Mouse (Mus musculus) MEL (cell line): Measurements from ENCODE around the gene Cd59a. TPM values are rescaled to one million over a fixed set of nuclear protein-coding genes. Genes with fewer than 3 reads are reported as not detected.

Source experiments
- DNase-seq: peaks from one replicate; pipeline ENCODE4 v3.0.0; 2011; ENCODE audit warnings: low read depth, low spot score
- H3K27ac ChIP-seq: 2 replicates; pipeline ENCODE4 v1.5.1; 2012; ENCODE audit warnings: low read depth, mild to moderate bottlenecking, control low read depth, low read length, moderate library complexity; ENCODE audit not compliant: control insufficient read depth
- H3K27me3 ChIP-seq, 2 experiments: fragments of 150-350 bp in 1 of 2; sonication (generic) in 1 of 2; 2 replicates each; pipeline ENCODE4 v1.6.1; 2012; ENCODE audit warnings: low read length in 2 of 2, mild to moderate bottlenecking in 2 of 2, improper control_type of control experiment in 1 of 2, moderate library complexity in 1 of 2; ENCODE audit not compliant: insufficient read depth in 2 of 2, control insufficient read depth in 1 of 2
- H3K36me3 ChIP-seq, 2 experiments: 2 replicates each; pipeline ENCODE4 v1.6.1; 2012 to 2014; ENCODE audit warnings: low read length in 2 of 2, improper control_type of control experiment in 1 of 2, inconsistent platforms in 1 of 2, mild to moderate bottlenecking in 1 of 2; ENCODE audit not compliant: insufficient read depth in 2 of 2, control insufficient read depth in 1 of 2
- H3K4me1 ChIP-seq, 2 experiments: fragments of 150-350 bp in 1 of 2; sonication (generic) in 1 of 2; 2 replicates each; pipeline ENCODE4 v1.6.1; 2012; ENCODE audit warnings: low read length in 2 of 2, improper control_type of control experiment in 1 of 2, mild to moderate bottlenecking in 1 of 2; ENCODE audit not compliant: insufficient read depth in 2 of 2, control insufficient read depth in 1 of 2
- H3K4me3 ChIP-seq, 2 experiments: fragments of 150-350 bp in 1 of 2; sonication (generic) in 1 of 2; 2 replicates each; pipeline ENCODE4 v1.5.1; 2012; ENCODE audit warnings: low read depth in 2 of 2, low read length in 2 of 2, mild to moderate bottlenecking in 2 of 2, moderate library complexity in 2 of 2, control low read depth in 1 of 2, improper control_type of control experiment in 1 of 2; ENCODE audit not compliant: control insufficient read depth in 1 of 2, insufficient read depth in 1 of 2
- H3K79me2 ChIP-seq: 2 replicates; pipeline ENCODE4 v1.6.1; 2012; ENCODE audit warnings: mild to moderate bottlenecking, low read length, moderate library complexity; ENCODE audit not compliant: control insufficient read depth, poor library complexity, insufficient read depth
- H3K9ac ChIP-seq: 2 replicates; pipeline ENCODE4 v1.6.1; 2012; ENCODE audit warnings: low read depth, mild to moderate bottlenecking, control low read depth, low read length, moderate library complexity; ENCODE audit not compliant: control insufficient read depth, poor library complexity, severe bottlenecking
- H3K9me3 ChIP-seq: fragments of 150-350 bp; sonication (generic); replicated peaks from 2 replicates; pipeline ENCODE4 v1.6.1; 2012; ENCODE audit warnings: mild to moderate bottlenecking, low read length, improper control_type of control experiment, moderate library complexity; ENCODE audit not compliant: insufficient read depth
- BHLHE40 ChIP-seq: IDR thresholded peaks from 2 replicates; pipeline ENCODE4 v1.6.1; 2012; ENCODE audit warnings: low read depth, mild to moderate bottlenecking, inconsistent platforms, low read length, improper control_type of control experiment, borderline replicate concordance
- CHD2 ChIP-seq: IDR thresholded peaks from 2 replicates; pipeline ENCODE4 v1.6.1; 2011; ENCODE audit warnings: low read length, improper control_type of control experiment
- CTCF ChIP-seq, 3 experiments: IDR thresholded peaks in 2 of 3; conservative IDR thresholded peaks in 1 of 3; 2 replicates each; pipeline ENCODE4 v1.5.1; 2011 to 2012; ENCODE audit warnings: low read length in 3 of 3, low read depth in 2 of 3, mild to moderate bottlenecking in 2 of 3, improper control_type of control experiment in 1 of 3, inconsistent platforms in 1 of 3, mixed read lengths in 1 of 3, moderate library complexity in 1 of 3; ENCODE audit not compliant: control insufficient read depth in 1 of 3, insufficient read depth in 1 of 3, poor library complexity in 1 of 3, severe bottlenecking in 1 of 3
- E2F4 ChIP-seq: IDR thresholded peaks from 2 replicates; pipeline ENCODE4 v1.6.1; 2011; ENCODE audit warnings: low read depth, low read length, improper control_type of control experiment, borderline replicate concordance
- ELF1 ChIP-seq: IDR thresholded peaks from 2 replicates; pipeline ENCODE4 v1.6.1; 2014; ENCODE audit warnings: low read depth, mild to moderate bottlenecking, inconsistent platforms, low read length, improper control_type of control experiment, moderate library complexity
- GABPA ChIP-seq: IDR thresholded peaks from 2 replicates; pipeline ENCODE4 v1.6.1; 2012; ENCODE audit warnings: low read depth, mild to moderate bottlenecking, inconsistent platforms, low read length, improper control_type of control experiment, moderate library complexity
- GATA1 ChIP-seq: IDR thresholded peaks from 2 replicates; pipeline ENCODE4 v1.6.1; 2011; ENCODE audit warnings: low read depth, low read length, improper control_type of control experiment
- HCFC1 ChIP-seq: IDR thresholded peaks from 2 replicates; pipeline ENCODE4 v1.6.1; 2012; ENCODE audit warnings: low read depth, mild to moderate bottlenecking, inconsistent platforms, low read length, improper control_type of control experiment, moderate library complexity
- MAZ ChIP-seq: IDR thresholded peaks from 2 replicates; pipeline ENCODE4 v1.6.1; 2012; ENCODE audit warnings: low read depth, mild to moderate bottlenecking, inconsistent platforms, low read length, improper control_type of control experiment
- MEF2A ChIP-seq: IDR thresholded peaks from 2 replicates; pipeline ENCODE4 v1.6.1; 2014; ENCODE audit warnings: low read depth, mild to moderate bottlenecking, inconsistent platforms, low read length, improper control_type of control experiment; ENCODE audit not compliant: poor library complexity, insufficient replicate concordance, severe bottlenecking; ENCODE audit errors: extremely low read depth
- MXI1 ChIP-seq: IDR thresholded peaks from 2 replicates; pipeline ENCODE4 v1.6.1; 2011; ENCODE audit warnings: mild to moderate bottlenecking, low read depth, low read length, improper control_type of control experiment
- MYB ChIP-seq: IDR thresholded peaks from 2 replicates; pipeline ENCODE4 v1.6.1; 2011; ENCODE audit warnings: mild to moderate bottlenecking, low read depth, low read length, improper control_type of control experiment
- NRF1 ChIP-seq: IDR thresholded peaks from 2 replicates; pipeline ENCODE4 v1.6.1; 2014; ENCODE audit warnings: low read depth, mild to moderate bottlenecking, inconsistent platforms, low read length, improper control_type of control experiment, moderate library complexity; ENCODE audit not compliant: poor library complexity, insufficient read depth, severe bottlenecking
- POLR2A ChIP-seq, 2 experiments: IDR thresholded peaks; 2 replicates each; pipeline ENCODE4 v1.6.1; 2011 to 2012; ENCODE audit warnings: low read length in 2 of 2, mild to moderate bottlenecking in 2 of 2, control low read depth in 1 of 2, improper control_type of control experiment in 1 of 2, low read depth in 1 of 2, moderate library complexity in 1 of 2; ENCODE audit not compliant: control insufficient read depth in 1 of 2, insufficient read depth in 1 of 2, poor library complexity in 1 of 2
- POLR2AphosphoS2 ChIP-seq: IDR thresholded peaks from 2 replicates; pipeline ENCODE4 v1.6.1; 2011; ENCODE audit warnings: low read length, improper control_type of control experiment
- SMC3 ChIP-seq: IDR thresholded peaks from 2 replicates; pipeline ENCODE4 v1.6.1; 2011; ENCODE audit warnings: low read depth, low read length, improper control_type of control experiment
- TAL1 ChIP-seq: IDR thresholded peaks from 2 replicates; pipeline ENCODE4 v1.6.1; 2012; ENCODE audit warnings: mild to moderate bottlenecking, inconsistent platforms, low read length, moderate library complexity, mixed read lengths
- TBP ChIP-seq: IDR thresholded peaks from 2 replicates; pipeline ENCODE4 v1.8.0; 2011; ENCODE audit warnings: low read depth, low read length, improper control_type of control experiment
- UBTF ChIP-seq: IDR thresholded peaks from 2 replicates; pipeline ENCODE4 v1.6.1; 2012; ENCODE audit warnings: low read depth, mild to moderate bottlenecking, inconsistent platforms, low read length, improper control_type of control experiment, moderate library complexity, borderline replicate concordance; ENCODE audit not compliant: insufficient read depth
- USF1 ChIP-seq: IDR thresholded peaks from 2 replicates; pipeline ENCODE4 v1.6.1; 2014; ENCODE audit warnings: low read depth, mild to moderate bottlenecking, inconsistent platforms, low read length, improper control_type of control experiment, moderate library complexity
- ZKSCAN1 ChIP-seq: IDR thresholded peaks from 2 replicates; pipeline ENCODE4 v1.6.1; 2012; ENCODE audit warnings: low read depth, mild to moderate bottlenecking, inconsistent platforms, low read length, improper control_type of control experiment, moderate library complexity
- ZMIZ1 ChIP-seq: IDR thresholded peaks from 2 replicates; pipeline ENCODE4 v1.6.1; 2012; ENCODE audit warnings: low read depth, mild to moderate bottlenecking, inconsistent platforms, low read length, improper control_type of control experiment, moderate library complexity
- ZNF384 ChIP-seq: IDR thresholded peaks from 2 replicates; pipeline ENCODE4 v1.6.1; 2012; ENCODE audit warnings: low read depth, mild to moderate bottlenecking, inconsistent platforms, low read length, improper control_type of control experiment
- polyA plus RNA-seq, 2 experiments: library from polyadenylated mRNA; stranded (reverse) in 1 of 2; unstranded in 1 of 2; fragments of >175 nt in 1 of 2; fragments of >200 nt in 1 of 2; gene quantifications; 2 replicates each; pipeline versions ENCODE4 v1.2.1 to v1.2.4; 2012; ENCODE audit warnings: low replicate concordance in 2 of 2, low read depth in 1 of 2; ENCODE audit not compliant: insufficient read length in 2 of 2, insufficient read depth in 1 of 2, missing spikeins in 1 of 2
- total RNA-seq: library from RNA; depleted of rRNA; stranded (reverse); fragments of 300-350 nt; gene quantifications from 2 replicates; pipeline ENCODE4 v1.2.3, GENCODE M21; 2012

Gene Cd59a
- total and polyA plus RNA-seq, 3 experiments, result 0.08 to 0.96 TPM; not detected in 1

DNA sequence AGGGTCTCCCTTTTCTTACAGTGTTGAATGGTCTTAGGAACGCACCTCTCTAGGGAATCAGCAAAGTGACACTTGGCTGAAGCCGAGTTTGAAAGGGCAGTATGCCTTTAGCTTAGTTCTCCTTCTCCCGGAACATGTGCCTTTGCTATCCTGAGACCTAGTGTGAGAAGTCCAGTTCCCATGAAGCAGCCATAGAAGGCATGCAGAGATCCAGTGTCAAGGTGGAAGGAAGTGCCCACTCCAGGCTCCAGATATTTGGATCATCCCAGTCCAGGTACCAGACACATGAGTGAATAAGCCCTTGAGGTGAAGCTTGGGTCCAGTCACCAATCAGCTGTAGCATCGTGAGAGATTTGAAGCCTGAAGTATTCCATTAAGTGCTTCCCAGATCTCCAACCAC is 36.6 kb upstream of the Cd59a start (continued):
- TF ChIP-seq NRF1, result no peak
- TF ChIP-seq MXI1, result no peak

DNA sequence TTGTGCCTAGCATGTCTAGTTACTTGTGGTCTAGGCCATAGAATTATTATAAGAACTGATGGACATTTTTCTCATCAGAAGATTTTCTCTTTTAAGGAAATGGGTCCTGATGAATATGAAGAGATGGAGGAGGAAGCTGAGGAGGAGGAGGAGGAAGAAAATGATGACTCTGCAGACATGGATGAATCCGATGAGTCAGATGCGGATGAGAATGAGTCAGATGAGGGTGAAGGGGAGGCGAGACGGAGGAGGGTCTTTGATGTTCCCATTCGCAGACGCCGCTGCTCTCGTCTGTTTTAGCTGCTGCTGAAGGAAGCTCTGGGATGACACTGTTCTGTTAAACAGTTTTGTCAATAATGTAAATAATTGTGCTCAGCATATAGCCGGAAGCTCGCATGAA is 35.8 kb upstream of the Cd59a start:
- no peak overlapping the region for H3K27ac ChIP-seq
- DNase-seq, result no peak
- no peak overlapping the region for H3K4me3 ChIP-seq
- TF ChIP-seq POLR2A (IDR thresholded peaks at IDR 0.05; ENCODE audit: control insufficient read depth in 1 of 2, insufficient read depth in 1 of 2, low read depth in 1 of 2, low read length in 2 of 2, poor library complexity in 1 of 2) (no peak), MEF2A (no peak), HCFC1 (no peak), TBP (no peak), POLR2AphosphoS2 (no peak), GABPA (no peak), ZNF384 (no peak), ZKSCAN1 (no peak), ZMIZ1 (no peak), MAZ (no peak), GATA1 (no peak), TAL1 (no peak)
- TF ChIP-seq, all 39 proteins: peak for 0
- no peaks in the 10 kb centered on the region for H3K9me3 ChIP-seq
- H3K9ac ChIP-seq, result no peak overlapping the region
- H3K27me3 ChIP-seq, result no peaks in the 10 kb centered on the region
- no peaks in the 10 kb centered on the region for H3K79me2 ChIP-seq
- no peaks in the 10 kb centered on the region for H3K4me1 ChIP-seq
- H3K36me3 ChIP-seq, result peaks cover under 1 to 12% of the 10 kb centered on the region in 2 experiments; a peak in 3 of 4 replicates

DNA sequence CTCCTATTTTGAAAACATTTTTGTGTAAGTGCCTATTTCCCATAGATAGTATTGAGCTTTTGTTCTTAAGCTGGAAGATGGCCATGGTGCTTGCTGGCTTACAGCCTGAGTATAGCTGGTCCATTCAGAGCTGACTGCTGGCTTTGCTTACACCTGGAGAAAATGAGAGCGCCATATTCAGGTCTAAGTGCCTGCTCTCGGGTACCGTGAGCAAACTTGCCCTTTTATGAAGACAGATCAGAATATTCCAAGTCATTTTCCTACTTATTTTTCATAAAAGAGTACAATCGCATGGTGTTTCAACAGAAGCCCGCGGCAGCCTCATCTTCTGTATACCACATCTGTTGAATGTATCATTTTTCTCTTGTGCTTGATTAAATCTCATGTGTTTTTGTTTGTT is 34.6 kb upstream of the Cd59a start:
- TF ChIP-seq CTCF (IDR thresholded peaks at IDR 0.05 in 2 of 3, conservative IDR thresholded peaks at IDR 0.05 in 1 of 3; ENCODE audit: control insufficient read depth in 1 of 3, insufficient read depth in 1 of 3, low read depth in 2 of 3, low read length in 3 of 3, poor library complexity in 1 of 3, severe bottlenecking in 1 of 3), result no peak
- TF ChIP-seq ELF1, result no peak
- no peak for TF ChIP-seq CHD2
- no peak for TF ChIP-seq USF1
- TF ChIP-seq TBP, result no peak
- no peak for TF ChIP-seq UBTF
- no peak for TF ChIP-seq HCFC1
- TF ChIP-seq MYB, result no peak
- no peak for TF ChIP-seq BHLHE40
- TF ChIP-seq POLR2AphosphoS2, result no peak
- no peak for TF ChIP-seq GATA1
- no peak for TF ChIP-seq NRF1
- TF ChIP-seq E2F4, result no peak
- no peak for TF ChIP-seq MXI1
- TF ChIP-seq SMC3, result no peak
- Histone ChIP-seq H3K9ac (no peak overlapping the region), H3K79me2 (no peaks in the 10 kb centered on the region), H3K36me3 (peaks cover 0 to 5% of the 10 kb centered on the region in 2 experiments; a peak in 2 of 4 replicates), H3K4me3 (no peak overlapping the region), H3K9me3 (no peaks in the 10 kb centered on the region), H3K4me1 (no peaks in the 10 kb centered on the region), H3K27me3 (no peaks in the 10 kb centered on the region), H3K27ac (no peak overlapping the region)
- no peak for DNase-seq
